Mouse (Mus musculus) neural tube, embryonic 12.5 days (tissue): ENCODE data around the gene Tmem159. TPM values are rescaled to one million over a fixed set of nuclear protein-coding genes. Genes with fewer than 3 reads are reported as not detected.

Source experiments
- ATAC-seq: fragments of 200-750 bp; cut with Nextera tagmentation; 2 replicates; pipeline ENCODE4 v1.8.0; 2017; ENCODE audit warnings: low read depth, mild to moderate bottlenecking, moderate TSS enrichment, moderate library complexity; ENCODE audit not compliant: low FRiP score
- H3K27ac ChIP-seq: fragments of 300-500 bp; sonication (generic); 2 replicates; pipeline ENCODE4 v1.5.1; 2016
- H3K27me3 ChIP-seq: fragments of 300-500 bp; sonication (generic); replicated peaks from 2 replicates; pipeline ENCODE4 v1.6.1; 2016; ENCODE audit warnings: mild to moderate bottlenecking
- H3K36me3 ChIP-seq: fragments of 300-500 bp; sonication (generic); 2 replicates; pipeline ENCODE4 v1.6.1; 2016; ENCODE audit warnings: mild to moderate bottlenecking
- H3K4me1 ChIP-seq: fragments of 300-500 bp; sonication (generic); 2 replicates; pipeline ENCODE4 v1.6.1; 2016
- H3K4me2 ChIP-seq: fragments of 300-500 bp; sonication (generic); replicated peaks from 2 replicates; pipeline ENCODE4 v1.6.1; 2016; ENCODE audit warnings: mild to moderate bottlenecking
- H3K4me3 ChIP-seq: fragments of 300-500 bp; sonication (generic); 2 replicates; pipeline ENCODE4 v1.5.1; 2016
- H3K9ac ChIP-seq: fragments of 300-500 bp; sonication (generic); 2 replicates; pipeline ENCODE4 v1.6.1; 2016; ENCODE audit warnings: mild to moderate bottlenecking
- H3K9me3 ChIP-seq: fragments of 300-500 bp; sonication (generic); 2 replicates; pipeline ENCODE4 v1.6.1; 2016; ENCODE audit warnings: mild to moderate bottlenecking
- WGBS: fragments of 180-500 bp; shearing (Covaris S2); methylation state at CpG from one replicate; pipeline ENCODE4 v1.1.7; 2016; 5-methylcytosine and 5-hydroxymethylcytosine counted together
- polyA plus RNA-seq: library from polyadenylated mRNA; unstranded; fragments of >200 nt; fragmentation: Nextera tagmentation; extraction: Ambion mirVana; gene quantifications from 2 replicates; pipeline ENCODE4 v1.2.1, GENCODE M21; 2016

The Tmem159 gene
- 19.1 and 20.3 TPM in 2 replicates for polyA plus RNA-seq

GRCm38 (mm10) chr7:120102164-120102972 is at the start of gene Tmem159:
Tmem159 (plus strand) TSS chr7:120102353.
- no peak within 1 kb of the TSS for H3K27ac ChIP-seq
- H3K9me3 ChIP-seq, result no peaks in the 10 kb centered on the region
- peak within 1 kb of the TSS; percentile 75 for H3K4me2 ChIP-seq
- peak within 1 kb of the TSS; percentile 51 for H3K9ac ChIP-seq
- H3K4me3 ChIP-seq, result peak within 1 kb of the TSS; percentile 60
- H3K4me1 ChIP-seq, result peaks cover 16% of the 10 kb centered on the region
- under 1% methylated on average over 41 of the region's 42 CpGs for WGBS
- 0 out of 2 replicates have a peak, but pooled peaks cover 7% of the 10 kb centered on the region for H3K27me3 ChIP-seq
- H3K36me3 ChIP-seq, result no peaks in the 10 kb centered on the region
- ATAC-seq, result peak; percentile 85

- no peak overlapping the region for H3K4me2 ChIP-seq
- no peak overlapping the region for H3K27ac ChIP-seq
- no peaks in the 10 kb centered on the region for H3K4me1 ChIP-seq
- no peaks in the 10 kb centered on the region for H3K27me3 ChIP-seq
- H3K9me3 ChIP-seq, result no peaks in the 10 kb centered on the region
- ATAC-seq, result no peak
- 36% methylated on average over 2 of the region's 2 CpGs for WGBS
- no peak overlapping the region for H3K9ac ChIP-seq
- no peak overlapping the region for H3K4me3 ChIP-seq
- no peaks in the 10 kb centered on the region for H3K36me3 ChIP-seq
Observed at GRCm38 (mm10) chr7:120054016-120054415, 48.1 kb upstream of the Tmem159 start.

GRCm38 (mm10) chr7:120055479-120055878 is 46.7 kb upstream of the Tmem159 start:
- no peak overlapping the region for H3K4me2 ChIP-seq
- no peaks in the 10 kb centered on the region for H3K27me3 ChIP-seq
- H3K9ac ChIP-seq, result no peak overlapping the region
- H3K4me1 ChIP-seq, result no peaks in the 10 kb centered on the region
- no peaks in the 10 kb centered on the region for H3K9me3 ChIP-seq
- no peak overlapping the region for H3K27ac ChIP-seq
- ATAC-seq, result no peak
- 88% methylated on average over 3 of the region's 3 CpGs for WGBS
- no peak overlapping the region for H3K4me3 ChIP-seq
- H3K36me3 ChIP-seq, result no peaks in the 10 kb centered on the region

GRCm38 (mm10) chr7:120064045-120064444 is 38.1 kb upstream of the Tmem159 start:
- H3K9ac ChIP-seq, result no peak overlapping the region
- no peaks in the 10 kb centered on the region for H3K27me3 ChIP-seq
- H3K4me1 ChIP-seq, result 0 out of 2 replicates have a peak, but pooled peaks cover 1% of the 10 kb centered on the region
- no peak for ATAC-seq
- no peak overlapping the region for H3K4me3 ChIP-seq
- 88% methylated on average over 1 of the region's 1 CpGs for WGBS
- no peaks in the 10 kb centered on the region for H3K9me3 ChIP-seq
- no peak overlapping the region for H3K4me2 ChIP-seq
- H3K36me3 ChIP-seq, result no peaks in the 10 kb centered on the region
- no peak overlapping the region for H3K27ac ChIP-seq

- H3K9ac ChIP-seq, result no peak overlapping the region
- ATAC-seq, result no peak
- H3K4me3 ChIP-seq, result no peak overlapping the region
- H3K4me2 ChIP-seq, result no peak overlapping the region
- no peaks in the 10 kb centered on the region for H3K36me3 ChIP-seq
- WGBS, result 77% methylated on average over 3 of the region's 3 CpGs
- H3K27ac ChIP-seq, result no peak overlapping the region
- 0 out of 2 replicates have a peak, but pooled peaks cover 4% of the 10 kb centered on the region for H3K4me1 ChIP-seq
- H3K27me3 ChIP-seq, result no peaks in the 10 kb centered on the region
- no peaks in the 10 kb centered on the region for H3K9me3 ChIP-seq
Observed at GRCm38 (mm10) chr7:120068114-120068513, 34.0 kb upstream of the Tmem159 start.

- 0 out of 2 replicates have a peak, but pooled peaks cover 4% of the 10 kb centered on the region for H3K4me1 ChIP-seq
- no peaks in the 10 kb centered on the region for H3K9me3 ChIP-seq
- no peaks in the 10 kb centered on the region for H3K36me3 ChIP-seq
- no peak overlapping the region for H3K9ac ChIP-seq
- ATAC-seq, result peak; percentile 84
- no peak overlapping the region for H3K4me3 ChIP-seq
- WGBS, result 16% methylated on average over 3 of the region's 3 CpGs
- H3K4me2 ChIP-seq, result 0 out of 2 replicates have a peak overlapping the region, but pooled peaks have one; percentile 24
- no peak overlapping the region for H3K27ac ChIP-seq
- no peaks in the 10 kb centered on the region for H3K27me3 ChIP-seq
Observed at GRCm38 (mm10) chr7:120069164-120069563, 33.0 kb upstream of the Tmem159 start.

- Histone ChIP-seq H3K4me2 (no peak overlapping the region), H3K9me3 (no peaks in the 10 kb centered on the region), H3K36me3 (no peaks in the 10 kb centered on the region), H3K4me3 (no peak overlapping the region), H3K4me1 (no peaks in the 10 kb centered on the region), H3K27me3 (no peaks in the 10 kb centered on the region), H3K27ac (no peak overlapping the region), H3K9ac (no peak overlapping the region)
- ATAC-seq, result no peak
- WGBS, result 75% methylated on average over 3 of the region's 3 CpGs
Observed at GRCm38 (mm10) chr7:120080177-120080576, 22.0 kb upstream of the Tmem159 start.

- WGBS, result 63% methylated on average over 5 of the region's 5 CpGs
- no peaks in the 10 kb centered on the region for H3K4me1 ChIP-seq
- H3K4me2 ChIP-seq, result no peak overlapping the region
- H3K9ac ChIP-seq, result no peak overlapping the region
- no peak overlapping the region for H3K27ac ChIP-seq
- H3K4me3 ChIP-seq, result no peak overlapping the region
- H3K9me3 ChIP-seq, result no peaks in the 10 kb centered on the region
- no peaks in the 10 kb centered on the region for H3K36me3 ChIP-seq
- ATAC-seq, result no peak
- H3K27me3 ChIP-seq, result no peaks in the 10 kb centered on the region
Observed at GRCm38 (mm10) chr7:120093033-120093432, 9.1 kb upstream of the Tmem159 start.

GRCm38 (mm10) chr7:120094216-120094615 is 7.9 kb upstream of the Tmem159 start:
- ATAC-seq, result no peak
- H3K4me3 ChIP-seq, result no peak overlapping the region
- no peaks in the 10 kb centered on the region for H3K27me3 ChIP-seq
- H3K27ac ChIP-seq, result no peak overlapping the region
- 95% methylated on average over 3 of the region's 3 CpGs for WGBS
- H3K4me1 ChIP-seq, result no peaks in the 10 kb centered on the region
- H3K36me3 ChIP-seq, result no peaks in the 10 kb centered on the region
- H3K4me2 ChIP-seq, result no peak overlapping the region
- no peaks in the 10 kb centered on the region for H3K9me3 ChIP-seq
- H3K9ac ChIP-seq, result no peak overlapping the region

- Histone ChIP-seq H3K9ac (no peak within 1 kb of the TSS), H3K4me1 (no peaks in the 10 kb centered on the region), H3K27me3 (no peaks in the 10 kb centered on the region), H3K4me3 (no peak within 1 kb of the TSS), H3K36me3 (no peaks in the 10 kb centered on the region), H3K4me2 (no peak within 1 kb of the TSS), H3K9me3 (no peaks in the 10 kb centered on the region), H3K27ac (no peak within 1 kb of the TSS)
- ATAC-seq, result no peak
- 90% methylated on average over 6 of the region's 6 CpGs for WGBS
Observed at GRCm38 (mm10) chr7:120095180-120095579, 7.0 kb upstream of the Tmem159 start, which contains the start of gene Dnah3. Dnah3 (minus strand) TSS chr7:120095280.

GRCm38 (mm10) chr7:120097845-120098244 is 4.3 kb upstream of the Tmem159 start:
- ATAC-seq, result peak; percentile 45
- no peak overlapping the region for H3K9ac ChIP-seq
- 5% methylated on average over 7 of the region's 7 CpGs for WGBS
- no peak overlapping the region for H3K4me3 ChIP-seq
- H3K9me3 ChIP-seq, result no peaks in the 10 kb centered on the region
- H3K4me2 ChIP-seq, result no peak overlapping the region
- 0 out of 2 replicates have a peak, but pooled peaks cover 7% of the 10 kb centered on the region for H3K27me3 ChIP-seq
- H3K27ac ChIP-seq, result no peak overlapping the region
- H3K36me3 ChIP-seq, result no peaks in the 10 kb centered on the region
- peaks cover 9% of the 10 kb centered on the region for H3K4me1 ChIP-seq

- 19% methylated on average over 9 of the region's 9 CpGs for WGBS
- 0 out of 2 replicates have a peak, but pooled peaks cover 7% of the 10 kb centered on the region for H3K27me3 ChIP-seq
- H3K9me3 ChIP-seq, result no peaks in the 10 kb centered on the region
- no peaks in the 10 kb centered on the region for H3K36me3 ChIP-seq
- no peak overlapping the region for H3K4me3 ChIP-seq
- H3K27ac ChIP-seq, result no peak overlapping the region
- H3K4me2 ChIP-seq, result no peak overlapping the region
- no peak for ATAC-seq
- no peak overlapping the region for H3K9ac ChIP-seq
- H3K4me1 ChIP-seq, result peaks cover 15% of the 10 kb centered on the region
Observed at GRCm38 (mm10) chr7:120098403-120098802, 3.8 kb upstream of the Tmem159 start.
